Mouse (Mus musculus): ENCODE data around the gene Ddx6.
A peak's percentile ranks its signal among the peaks of the same experiment; 100 is the strongest.
"Not testable (repeated sequence)": the region's sequence is repeated elsewhere in the genome, so short reads cannot be mapped to it uniquely, and the experiment has no call there.

Gene Ddx6

DNA sequence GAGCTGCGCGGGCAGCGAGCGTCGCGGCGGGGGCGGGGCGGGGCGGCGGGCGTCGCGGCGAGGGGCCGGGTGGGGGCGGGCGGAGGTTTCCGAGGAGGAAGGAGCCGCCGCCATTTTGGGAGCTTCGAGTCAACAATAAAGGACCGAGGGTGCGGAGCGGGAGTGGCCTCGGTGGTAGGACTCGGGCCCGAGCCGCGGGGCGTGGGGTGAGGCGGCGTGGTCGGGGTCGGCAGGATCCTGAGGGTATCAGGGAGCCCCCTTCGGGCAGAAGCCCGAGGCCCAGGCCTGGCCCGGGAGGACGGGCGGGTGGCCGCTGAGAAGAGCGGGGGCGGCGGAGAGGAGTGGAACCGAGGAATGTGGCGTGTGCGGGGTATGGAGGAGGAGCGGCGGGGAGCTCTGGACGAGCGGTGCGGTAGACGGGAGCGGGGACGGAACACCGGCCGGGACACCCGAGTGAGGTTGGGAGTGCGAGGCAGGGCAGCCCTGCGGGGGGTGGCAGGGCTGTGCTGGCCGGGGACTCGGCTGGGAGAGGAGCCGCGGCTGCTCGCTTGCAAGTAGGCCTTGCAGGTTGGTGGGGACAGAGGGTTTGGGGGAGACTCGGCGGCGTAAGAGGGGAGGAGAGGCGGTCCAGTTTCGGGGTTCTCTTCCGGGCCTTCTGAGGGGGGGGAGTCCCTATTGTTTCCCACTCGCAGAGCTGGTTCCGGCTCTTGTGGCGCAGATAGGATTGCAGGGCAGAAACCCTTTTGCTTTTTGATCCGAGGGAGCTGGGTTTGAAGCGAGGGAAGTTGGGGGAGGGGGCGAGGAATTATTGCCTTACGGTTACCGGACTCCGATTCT, at the start of gene Ddx6:
TSS of gene Ddx6 (plus strand) at position 114 of the 837 bp plus-strand sequence.
- peak; percentile 83 for DNase-seq

DNA sequence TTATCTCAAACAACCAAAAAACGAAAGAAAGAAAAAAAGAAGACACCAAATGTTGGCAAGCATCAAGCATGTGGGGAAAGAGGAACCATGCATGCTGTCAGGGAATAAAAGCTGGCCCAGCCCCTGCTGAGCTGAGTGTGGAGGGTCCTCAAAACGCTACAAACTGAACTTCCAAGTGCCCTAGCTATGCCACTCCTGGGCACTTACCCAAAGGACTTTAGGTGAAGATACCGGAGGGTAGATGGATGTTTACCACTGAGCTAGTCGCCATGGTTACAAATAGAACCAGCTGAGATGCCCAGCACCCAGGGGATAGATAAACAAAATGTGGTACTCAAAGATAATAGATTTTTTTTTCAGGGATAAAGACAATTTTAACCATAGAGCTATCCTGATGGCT, 43.1 kb upstream of the Ddx6 start, which contains the start of gene Cxcr5:
TSS of gene Cxcr5 (minus strand) at position 281 of the 400 bp plus-strand sequence.
- peak; percentile 39 for DNase-seq

DNA sequence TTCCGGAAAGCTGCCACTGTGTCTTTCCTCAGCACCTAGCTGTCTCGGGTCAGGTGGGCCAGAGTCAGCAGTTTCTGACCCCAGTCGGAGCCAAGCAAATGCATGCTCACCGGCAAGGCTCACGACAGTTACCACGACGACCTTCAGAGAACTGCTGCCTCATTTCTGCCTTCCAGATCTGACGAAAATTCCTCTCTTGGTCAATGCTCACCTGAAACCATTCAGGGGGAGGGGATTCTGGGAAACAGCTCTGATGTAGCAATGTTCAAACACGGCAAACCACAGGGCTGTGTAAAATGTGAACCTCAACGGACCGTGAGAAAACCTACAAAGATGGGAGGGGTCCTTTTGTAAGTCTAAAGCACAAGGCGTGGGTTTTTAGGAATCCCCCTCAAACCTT, 41.8 kb upstream of the Ddx6 start:
- no peak for DNase-seq

DNA sequence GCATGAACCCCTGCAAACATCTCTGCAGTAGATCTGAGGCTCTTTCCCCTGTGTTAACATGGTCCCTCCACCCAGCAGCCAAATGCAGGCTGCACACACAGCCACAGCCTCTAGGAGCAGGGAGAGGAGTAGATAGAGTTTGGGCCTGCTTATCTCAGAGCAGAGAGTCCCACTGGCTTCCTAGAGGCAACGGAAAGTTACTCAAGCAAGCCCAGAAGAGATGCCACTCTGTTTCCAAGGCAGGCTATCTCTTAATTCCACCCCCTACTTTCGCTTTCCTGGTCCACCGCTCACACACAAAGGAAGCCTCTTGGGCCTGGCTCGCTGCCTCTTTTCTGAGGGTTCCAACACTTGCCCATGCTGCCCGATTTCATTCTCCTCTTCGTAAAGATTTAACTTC, 39.3 kb upstream of the Ddx6 start:
- DNase-seq = no peak

DNA sequence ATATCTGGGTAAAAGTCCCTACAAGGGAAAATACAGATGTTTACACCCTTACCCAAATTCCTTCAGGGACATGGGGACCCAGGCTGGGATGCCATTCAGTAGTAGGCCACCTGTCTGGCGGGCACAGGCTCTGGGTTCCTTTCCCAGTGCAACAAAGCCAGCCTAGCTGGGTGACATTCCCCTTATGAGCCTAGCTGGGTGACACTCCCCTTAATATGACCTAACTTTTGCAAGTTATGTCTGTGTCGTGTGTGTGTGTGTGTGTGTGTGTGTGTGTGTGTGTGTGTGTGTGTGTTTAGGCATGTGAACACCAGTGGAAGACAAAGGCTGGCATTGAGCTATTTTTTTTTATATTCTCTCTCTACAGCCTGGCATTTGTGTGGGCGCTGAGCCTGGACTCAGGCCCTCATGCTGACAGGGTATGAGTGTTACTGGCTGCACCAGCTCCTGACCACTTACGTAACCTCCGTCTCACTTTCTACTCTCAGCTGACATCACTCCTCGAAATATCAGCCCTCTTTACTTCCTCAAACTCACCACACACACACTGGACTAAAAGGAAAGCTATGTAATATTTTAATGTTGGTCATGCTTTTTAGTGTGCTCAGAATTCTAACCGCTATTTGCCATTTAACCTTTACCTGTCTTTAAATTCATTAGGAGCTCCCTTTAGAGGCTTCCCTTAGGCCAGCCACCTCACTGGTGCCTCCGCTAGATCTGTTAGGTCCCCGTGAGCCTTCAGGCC, 37.2 kb upstream of the Ddx6 start:
- peak; percentile 85 for DNase-seq

DNA sequence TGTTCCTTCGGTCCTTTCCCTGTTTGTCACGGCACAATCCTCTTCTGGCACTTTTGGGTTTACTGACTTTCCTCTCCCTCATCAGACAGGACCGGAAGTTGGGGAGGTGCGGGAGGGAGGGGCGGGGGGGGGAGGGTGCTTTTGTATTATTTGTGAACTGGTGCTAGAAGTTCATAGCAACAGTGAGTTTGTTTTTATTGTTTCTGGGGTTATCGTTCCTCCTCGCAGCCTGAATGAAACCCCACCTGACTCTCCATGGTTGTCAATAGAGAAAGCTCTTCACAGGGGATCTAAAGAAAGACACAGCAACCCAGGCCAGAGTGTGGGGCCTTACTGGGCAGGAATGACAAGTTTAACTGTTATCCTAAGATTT, 36.6 kb upstream of the Ddx6 start:
- DNase-seq = peak; percentile 29

DNA sequence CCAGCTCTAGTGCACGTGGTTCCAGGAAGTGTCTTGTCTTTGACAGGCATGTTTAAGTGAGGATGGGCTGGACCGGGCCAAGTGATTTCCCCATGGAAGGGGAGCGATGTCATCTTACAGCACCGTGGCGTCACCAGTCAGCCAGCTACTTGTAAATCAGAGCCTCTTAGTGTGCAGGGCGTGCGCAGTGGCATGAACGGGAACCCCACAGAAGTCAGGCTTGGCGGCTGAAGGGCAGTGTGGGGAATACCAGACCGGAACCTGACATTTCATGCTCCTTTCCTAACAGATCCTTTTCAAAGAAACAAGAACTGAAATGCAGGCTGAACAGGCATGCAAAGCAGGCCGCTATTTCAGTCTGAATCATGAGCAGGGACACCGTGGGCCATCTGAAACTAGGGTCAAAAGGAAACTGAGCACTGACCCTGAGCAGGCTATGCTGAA, 33.7 kb upstream of the Ddx6 start:
- DNase-seq = peak; percentile 59

DNA sequence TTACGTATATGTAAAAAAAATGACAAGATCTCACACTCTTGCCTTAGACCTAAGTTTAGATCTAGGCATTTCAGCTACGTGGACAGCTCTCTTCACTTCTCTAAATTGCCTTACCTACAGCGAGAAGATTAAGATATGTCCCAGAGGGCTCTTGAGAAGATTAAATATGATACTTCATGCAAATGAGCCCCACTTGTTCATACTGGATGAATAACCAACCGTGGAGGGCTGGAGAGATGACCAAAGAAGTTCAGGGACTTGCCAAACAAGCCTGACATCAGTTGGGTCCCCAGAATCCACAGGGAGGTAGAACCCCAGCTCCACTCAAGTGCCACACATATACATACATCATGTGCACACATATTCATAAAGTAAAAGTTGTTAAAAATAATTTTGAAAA, 31.4 kb upstream of the Ddx6 start:
- no peak for DNase-seq

DNA sequence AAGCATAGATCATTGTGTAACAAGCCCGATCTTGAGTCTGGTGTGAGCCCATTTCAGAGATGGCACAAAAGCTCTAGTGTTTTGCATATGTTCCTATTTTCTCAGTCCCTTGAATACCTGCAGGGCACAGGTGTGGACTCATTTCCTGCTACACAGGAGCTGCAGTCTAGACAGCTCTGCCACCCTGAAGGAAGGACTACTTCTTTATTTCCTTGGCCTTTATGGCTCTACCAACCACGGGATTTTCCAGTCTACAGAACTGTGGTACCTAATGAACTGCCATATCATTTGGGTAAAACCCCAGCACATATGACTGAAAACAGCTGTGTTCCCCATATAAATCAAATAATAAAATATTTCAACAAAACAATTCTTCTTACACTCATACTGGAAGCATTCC, 29.6 kb upstream of the Ddx6 start:
- DNase-seq = no peak

DNA sequence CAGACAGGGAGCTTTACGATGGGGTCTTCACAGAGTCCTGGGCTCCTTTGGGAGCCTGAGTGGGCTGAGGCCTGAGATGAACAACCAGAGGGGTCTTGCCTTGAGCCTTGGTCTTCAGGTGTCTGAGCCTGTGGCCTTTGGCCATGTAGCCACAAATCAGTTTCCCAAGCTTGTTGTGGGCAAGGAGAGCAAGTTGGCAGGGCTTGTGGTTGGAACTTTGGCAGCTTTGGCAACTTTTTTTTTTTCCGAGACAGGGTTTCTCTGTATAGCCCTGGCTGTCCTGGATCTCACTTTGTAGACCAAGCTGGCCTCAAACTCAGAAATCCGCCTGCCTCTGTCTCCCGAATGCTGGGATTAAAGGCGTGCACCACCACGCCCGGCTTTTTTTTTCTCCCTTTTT, 28.6 kb upstream of the Ddx6 start:
- not testable (repeated sequence) for DNase-seq

DNA sequence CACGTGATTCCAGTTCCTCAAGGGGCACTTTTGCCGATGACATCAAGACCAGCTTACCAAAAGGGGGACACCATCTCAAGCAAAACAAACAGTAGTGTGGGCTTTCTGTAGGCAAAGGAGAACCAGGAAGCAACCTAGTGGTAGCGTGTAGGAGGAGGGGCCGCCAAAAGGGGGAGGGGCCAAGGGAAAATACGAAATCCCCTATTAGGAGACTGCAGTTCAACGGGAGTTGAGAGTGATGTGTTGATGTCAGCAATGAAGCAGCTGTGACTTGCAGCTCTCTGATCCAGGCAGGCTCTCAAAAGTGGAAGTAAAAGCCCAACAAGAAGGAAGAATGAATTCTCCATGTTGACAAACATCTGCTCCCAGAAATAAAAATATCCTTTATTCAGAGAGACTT, 25.3 kb upstream of the Ddx6 start:
- DNase-seq = peak; percentile 85

DNA sequence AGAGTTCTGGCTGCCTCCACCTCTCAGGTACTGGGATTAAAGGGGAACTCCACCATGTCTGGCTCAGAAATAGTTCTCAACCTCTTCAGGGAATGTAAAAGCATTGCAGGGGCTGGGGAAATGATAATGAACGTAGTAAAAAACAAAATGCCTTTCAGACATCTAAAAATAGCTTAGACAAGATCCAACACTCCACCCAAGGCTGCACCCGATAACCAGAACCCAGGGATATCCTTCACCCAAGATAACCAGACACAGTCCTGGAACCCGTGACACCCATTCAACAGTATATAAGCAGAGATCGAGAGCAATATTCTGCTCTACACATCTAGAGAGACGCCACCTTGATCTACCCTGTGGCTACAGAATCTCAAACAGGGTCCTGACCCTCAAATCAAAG, 24.6 kb upstream of the Ddx6 start:
- DNase-seq = no peak

DNA sequence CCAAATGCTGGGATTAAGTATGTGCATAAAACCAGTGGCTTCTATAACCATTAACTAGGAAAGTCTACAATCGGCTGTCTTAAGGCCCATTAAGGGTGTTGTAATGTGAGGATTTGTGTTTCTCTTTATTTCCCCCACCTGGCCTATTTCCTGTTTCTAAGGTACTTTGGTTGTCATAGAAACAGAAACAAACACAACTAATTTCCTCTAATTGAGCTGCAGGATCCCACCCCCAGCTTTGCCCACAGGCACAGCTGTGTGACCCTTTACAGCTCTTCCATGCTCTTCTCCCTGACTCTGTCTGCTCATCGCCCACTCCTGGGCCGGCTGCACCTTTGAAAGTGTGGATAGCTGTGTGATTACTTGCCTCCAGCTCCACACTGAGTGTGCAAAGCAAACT, 23.3 kb upstream of the Ddx6 start:
- DNase-seq = peak; percentile 42

DNA sequence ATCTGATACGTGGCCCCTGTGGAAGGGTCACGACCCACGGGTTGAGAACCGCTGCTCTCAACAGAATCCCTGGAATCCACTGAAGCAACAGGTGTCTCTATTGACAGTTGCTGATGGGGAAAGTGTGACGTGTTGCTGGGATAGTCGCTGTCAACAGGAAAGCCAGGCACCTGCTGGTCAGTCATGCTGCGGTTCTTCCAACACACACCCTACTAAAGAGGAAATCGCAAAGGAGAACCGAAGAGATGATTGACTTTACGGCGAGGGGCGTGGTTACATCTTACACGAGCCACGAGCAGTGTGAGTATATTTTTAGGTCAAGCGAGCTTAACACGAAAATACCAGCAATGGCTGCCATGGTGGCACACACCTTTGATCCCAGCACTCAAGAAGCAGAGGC, 22.3 kb upstream of the Ddx6 start:
- DNase-seq = peak; percentile 82

DNA sequence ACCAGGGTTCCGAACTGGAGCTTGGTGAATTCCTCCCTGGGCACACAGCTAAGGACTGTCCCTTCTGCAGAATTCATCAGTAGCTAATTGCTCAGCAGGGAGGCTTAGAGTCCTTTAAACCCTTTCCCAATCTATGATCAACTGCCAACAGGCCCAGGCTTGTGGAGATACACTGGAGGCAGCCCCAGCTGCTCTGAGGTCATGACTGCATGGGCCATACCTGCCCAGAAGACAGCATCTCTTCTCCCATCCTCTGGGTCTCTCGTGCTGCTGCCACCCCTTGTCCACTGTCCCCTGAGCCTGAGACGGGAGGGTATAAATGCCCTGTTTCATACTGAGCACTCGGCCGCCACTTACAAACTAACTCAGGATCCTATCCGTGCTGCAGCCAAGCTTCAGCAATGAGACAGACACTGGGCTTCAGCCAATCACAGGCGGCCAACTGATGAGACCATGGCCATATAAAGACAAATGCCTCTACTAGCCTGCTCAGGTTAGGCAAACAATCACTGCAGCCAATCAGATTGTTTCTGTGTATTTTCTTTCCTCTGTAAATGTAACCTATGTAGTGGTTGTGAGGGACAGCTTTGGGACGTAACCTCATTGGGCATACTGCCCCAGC, 17.9 kb upstream of the Ddx6 start:
- DNase-seq = no peak

DNA sequence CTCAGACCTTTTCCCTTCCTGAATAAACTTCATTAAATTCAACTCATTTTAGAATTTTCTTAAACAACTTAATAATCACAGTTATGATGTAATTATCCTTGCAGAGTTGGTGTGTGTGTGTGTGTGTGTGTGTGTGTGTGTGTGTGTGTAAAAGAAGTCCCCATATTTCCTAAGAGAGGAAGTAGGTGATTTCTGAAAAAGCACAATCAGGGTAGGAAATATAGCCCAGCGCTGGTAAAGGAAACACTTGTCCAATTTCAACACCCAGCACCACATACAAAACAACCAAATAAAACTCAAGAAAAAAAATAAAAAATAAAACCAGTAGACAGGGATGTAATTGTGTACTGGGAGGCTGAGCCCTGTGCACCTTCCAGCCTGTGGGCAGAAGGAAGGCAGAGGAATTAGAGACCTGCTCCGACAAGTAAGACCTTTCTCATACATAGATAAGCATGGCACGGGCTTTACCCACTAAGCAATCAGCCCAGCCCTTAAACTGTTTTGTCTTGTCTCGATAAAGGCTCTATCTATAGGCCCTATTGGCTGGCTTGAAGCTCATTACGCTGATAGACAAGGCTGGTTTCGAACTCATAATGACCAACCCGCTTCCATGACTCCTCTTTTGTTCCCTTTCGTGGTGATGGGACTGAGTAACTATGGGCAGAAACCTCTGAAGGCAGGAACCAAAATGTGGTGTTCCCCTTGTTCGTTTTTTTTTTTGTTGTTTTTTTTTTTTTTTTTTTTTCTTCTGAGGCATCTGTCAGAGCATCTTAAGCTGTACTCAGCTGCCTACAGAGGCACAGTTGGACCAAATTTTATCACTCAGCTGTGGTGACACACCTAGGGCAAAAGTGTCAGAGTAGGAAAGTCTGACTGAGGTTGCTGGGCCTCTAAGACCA, 17.2 kb upstream of the Ddx6 start:
- no peak for DNase-seq

DNA sequence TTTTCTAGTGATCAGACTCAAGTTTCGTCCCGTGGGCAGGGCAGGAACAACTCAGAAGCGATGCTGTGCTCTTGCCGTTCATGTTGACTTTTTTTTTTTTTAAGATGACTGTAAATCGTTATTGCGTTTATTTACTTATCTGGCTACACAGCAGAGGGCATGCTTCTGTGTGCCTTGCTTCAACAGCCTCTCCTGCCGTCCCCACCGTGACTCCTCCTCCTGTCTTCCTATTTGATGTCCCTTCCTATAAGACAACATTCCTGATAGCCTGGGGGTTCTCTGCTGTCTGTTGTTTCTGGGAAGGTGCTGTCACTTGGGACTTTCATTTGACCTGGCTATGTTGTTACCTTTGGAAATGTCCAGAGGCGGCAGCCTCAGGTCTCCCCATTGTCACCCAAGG, 16.1 kb upstream of the Ddx6 start:
- DNase-seq = no peak

DNA sequence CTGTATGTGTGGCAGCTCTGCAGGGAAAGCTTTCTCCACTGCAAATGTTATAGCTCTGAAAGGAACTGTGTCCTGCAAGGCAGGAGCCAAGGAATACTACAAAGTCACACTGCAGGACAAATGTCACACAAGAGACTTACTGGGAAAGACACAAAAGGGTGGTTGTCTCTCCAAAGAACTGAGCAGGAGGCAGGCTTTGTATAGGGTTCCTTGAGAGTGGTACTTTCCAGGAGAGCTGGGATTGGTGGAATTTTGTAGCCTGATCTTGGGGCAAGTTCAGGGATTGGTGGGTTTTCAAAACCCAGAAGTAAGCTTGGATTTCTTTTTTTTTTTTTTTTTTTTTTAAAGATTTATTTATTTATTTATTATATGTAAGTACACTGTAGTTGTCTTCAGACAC, 15.6 kb upstream of the Ddx6 start:
- no peak for DNase-seq

DNA sequence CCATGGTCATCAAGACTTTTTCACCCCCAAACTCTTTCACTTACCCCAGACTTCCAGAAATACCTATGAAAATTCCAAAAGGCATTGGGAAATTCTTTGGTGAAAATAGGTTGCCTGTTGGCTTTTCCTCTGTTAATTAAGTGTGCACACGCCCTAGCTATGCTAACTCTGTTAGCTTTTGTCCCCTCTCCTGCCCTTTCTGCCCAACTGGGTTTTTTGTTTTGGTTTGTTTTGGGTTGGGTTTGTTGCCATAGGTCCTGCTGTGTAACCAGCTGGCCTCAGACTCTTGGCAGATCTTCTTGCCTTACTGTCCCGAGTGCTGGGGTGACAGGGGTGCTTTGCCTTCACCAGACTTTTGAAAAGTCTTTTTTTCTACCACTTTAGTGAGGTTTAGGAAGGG, 13.7 kb upstream of the Ddx6 start:
- peak; percentile 53 for DNase-seq

DNA sequence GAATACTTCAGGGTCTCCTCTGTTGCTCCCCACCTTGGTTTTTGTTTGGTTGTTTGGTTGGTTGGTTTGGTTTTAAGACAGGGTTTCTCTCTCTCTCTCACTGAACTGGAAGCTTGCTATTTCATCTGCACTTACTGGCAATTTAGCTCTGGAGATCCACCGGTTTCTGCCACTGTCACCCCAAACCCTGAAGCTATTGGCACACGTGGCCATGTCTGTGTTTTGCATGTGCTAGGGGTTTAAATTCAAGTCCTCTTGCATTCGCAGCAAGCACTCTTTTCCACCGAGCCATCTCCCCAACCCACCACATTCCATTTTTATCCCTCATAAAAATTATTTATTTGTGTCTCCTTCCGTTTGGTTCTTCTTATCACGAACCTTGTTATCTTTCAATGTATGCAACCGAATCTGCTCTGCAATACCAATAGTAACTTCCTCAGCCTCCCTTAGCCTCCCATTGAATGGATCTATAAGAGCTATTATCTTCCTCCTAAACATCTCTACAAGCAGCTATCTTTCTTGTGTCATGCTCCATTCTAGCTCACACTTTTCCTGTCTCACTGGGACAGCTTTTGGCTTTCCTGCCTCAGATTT, 13.0 kb upstream of the Ddx6 start:
- no peak for DNase-seq

DNA sequence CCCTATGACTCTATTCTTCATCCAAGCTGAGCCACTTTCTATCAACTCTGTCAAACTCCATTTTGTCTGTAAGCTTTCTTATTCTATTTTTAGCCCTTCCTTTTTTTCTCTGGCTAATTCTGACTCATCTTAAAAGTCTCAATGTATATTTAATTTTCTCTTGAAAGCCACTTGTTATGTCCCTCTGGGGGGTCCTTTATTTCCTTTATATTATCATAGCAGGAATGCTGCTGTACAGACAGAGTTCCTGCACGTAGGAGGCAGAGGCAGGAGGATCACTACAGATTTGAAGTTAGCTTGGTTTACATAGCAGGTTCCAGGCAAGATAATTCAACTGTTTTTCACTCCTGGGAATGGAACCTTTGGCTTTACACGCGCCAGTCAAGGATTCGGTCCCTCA, 11.5 kb upstream of the Ddx6 start:
- DNase-seq = no peak

DNA sequence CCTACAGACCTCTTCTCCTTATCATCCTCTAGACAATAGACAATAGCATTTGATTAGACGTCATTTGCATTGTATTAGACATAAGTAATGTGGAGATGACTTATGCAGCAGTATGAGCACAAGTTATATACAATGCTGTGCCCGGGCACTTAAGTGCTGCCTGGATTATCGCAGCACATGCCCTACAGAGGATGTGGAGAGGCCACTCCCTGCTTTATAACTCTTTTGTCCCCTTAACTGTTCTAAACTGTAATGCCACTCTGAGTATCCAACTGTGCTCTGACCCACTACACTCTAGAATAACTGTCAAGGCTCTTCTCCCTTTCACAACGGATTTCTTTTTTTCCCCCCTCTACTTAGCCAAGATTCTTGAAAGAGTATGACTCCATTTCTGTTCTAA, 10.8 kb upstream of the Ddx6 start:
- DNase-seq = no peak

Measured in lung, postnatal 36 days (tissue).